Mouse (Mus musculus) kidney, postnatal 10 days (tissue): ENCODE measurements around the gene Maats1.

ENCODE experiments used
- DNase-seq: peaks from one replicate; pipeline ENCODE4 v3.0.0; 2021; ENCODE audit warnings: mixed read lengths

Gene Maats1

DNA sequence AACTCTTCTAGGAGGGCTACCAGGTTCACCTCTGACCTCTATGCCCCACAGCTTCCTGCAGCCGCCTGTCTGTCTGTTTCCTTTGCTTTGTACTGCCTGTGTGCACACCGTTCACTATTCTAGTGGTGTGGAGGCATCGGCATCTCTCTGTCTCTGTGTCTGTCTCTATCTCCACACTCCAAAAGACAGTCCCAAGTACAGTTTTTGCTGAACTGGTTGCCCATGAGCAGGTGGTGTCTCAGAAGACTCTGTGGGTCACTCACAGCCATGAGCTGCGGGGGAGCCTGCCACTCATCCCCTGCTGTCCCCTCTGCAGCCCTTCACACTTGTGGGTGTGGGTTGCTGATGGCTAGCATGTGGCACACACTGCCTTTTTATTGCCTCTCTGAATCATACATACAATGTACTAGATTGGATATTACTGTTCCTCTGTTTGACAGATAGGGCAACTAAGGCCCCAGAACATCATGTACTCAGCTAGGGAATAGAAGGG is 28.1 kb upstream of the Maats1 start:
- DNase-seq: no peak

DNA sequence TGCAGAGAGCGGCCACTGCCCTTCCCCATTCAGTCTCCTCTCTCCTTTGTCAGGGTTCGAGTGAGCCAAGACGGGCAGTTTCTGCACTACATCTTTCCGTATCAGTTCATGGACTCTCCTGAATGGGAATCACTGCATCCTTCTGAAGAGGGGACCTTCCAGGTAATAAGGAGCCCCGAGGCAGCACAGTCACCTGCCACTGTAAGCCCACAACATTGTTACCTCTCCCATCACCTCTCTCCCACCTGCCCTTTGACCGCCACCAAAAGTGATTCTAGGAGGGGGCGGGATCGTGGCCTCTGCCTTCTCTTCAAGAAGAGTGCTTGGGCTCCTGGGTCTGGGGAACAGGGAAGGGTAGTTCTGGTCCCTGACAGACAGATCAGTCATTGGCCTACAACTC is 27.5 kb upstream of the Maats1 start:
- DNase-seq: no peak

DNA sequence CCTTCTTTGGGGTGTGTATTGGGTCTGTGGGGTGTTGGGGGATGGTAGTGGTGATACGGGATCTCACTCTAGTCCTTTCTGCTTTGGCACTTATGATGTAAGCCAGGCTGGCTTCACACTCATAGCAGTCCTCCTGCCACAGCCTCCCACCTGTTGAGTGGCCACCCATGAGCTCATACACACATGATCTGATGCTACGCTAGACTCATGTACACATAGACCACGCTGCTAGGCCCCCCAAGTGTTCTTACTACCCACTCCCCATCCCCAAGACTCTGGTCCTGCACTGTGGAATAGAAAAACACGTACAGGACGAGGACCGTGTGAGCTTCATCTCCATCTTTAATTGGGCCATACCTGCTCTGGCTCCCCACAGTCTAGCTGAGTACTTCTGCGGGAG is 27.1 kb upstream of the Maats1 start:
- DNase-seq: no peak

DNA sequence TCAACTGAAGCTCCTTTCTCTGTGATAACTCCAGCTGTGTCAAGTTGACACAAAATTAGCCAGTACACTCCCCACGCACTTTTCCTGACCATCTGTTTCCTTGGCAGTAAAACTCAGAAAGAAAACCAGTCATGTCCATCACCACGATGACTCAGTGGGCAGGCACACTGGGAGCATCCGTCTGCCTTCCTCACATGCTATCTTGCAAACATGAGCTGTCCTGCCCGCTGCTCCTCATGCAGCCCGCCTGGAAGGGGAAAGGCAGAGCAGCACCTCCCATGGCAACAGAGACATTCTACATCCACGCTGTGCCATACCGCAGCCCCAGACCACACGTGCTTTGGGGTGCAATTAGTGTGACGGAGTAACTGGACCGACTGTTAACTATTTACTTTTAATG is 26.4 kb upstream of the Maats1 start:
- DNase-seq: no peak

DNA sequence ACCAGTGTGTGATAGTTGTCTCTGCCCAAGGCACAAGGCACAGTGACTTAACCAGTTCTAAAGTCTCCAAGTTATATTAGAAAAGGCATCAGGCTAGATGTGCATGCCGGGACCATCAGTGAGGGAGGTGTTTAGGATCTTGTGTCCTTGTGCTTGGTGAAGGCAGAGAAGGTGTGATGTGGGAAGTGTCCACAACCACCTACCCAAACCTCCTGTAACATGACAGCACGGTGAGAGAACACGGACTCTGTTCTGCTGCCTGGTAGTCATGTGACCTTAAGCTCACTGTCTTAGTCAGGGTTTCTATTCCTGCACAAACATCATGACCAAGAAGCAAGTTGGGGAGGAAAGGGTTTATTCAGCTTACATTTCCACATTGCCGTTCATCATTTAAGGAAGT is 24.3 kb upstream of the Maats1 start:
- no peak for DNase-seq

DNA sequence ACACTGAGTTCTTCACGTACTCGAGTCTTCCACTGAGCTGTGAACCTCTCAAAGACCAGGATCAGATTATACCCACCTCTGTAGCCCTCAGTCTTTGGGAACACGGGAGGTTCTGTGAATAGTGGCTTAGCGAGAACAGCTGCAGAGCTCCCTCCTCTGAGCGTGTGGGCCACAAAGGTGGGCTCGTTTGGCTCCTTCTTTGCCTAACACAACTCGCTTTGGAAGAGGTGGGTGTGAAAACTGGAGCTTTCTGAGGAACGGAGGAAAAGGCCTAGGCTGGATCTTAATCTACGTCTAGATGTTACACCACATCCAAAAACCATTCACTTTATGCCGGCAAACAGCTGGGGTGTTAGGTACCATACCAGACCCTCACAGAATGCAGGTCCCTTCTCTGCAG is 23.4 kb upstream of the Maats1 start:
- DNase-seq: no peak

DNA sequence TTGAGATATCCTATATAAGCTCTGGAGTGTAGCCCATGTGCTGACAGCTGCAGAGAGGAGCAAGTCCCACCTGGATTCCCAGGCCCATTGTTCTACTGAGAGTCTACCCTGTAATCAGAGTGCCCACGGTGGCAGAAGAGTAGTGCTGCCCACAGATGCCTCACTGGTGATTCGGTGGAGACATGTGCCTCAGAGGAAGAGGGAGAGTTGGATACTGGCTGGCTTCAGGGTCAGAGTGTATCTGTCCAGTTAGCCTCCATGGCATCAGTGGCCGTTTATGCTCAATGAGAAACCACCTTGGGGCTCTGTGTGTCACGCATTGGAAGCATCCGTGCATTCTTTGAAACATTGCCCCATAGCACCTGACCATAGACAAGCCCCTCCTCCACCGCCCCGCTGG is 21.7 kb upstream of the Maats1 start:
- no peak for DNase-seq

DNA sequence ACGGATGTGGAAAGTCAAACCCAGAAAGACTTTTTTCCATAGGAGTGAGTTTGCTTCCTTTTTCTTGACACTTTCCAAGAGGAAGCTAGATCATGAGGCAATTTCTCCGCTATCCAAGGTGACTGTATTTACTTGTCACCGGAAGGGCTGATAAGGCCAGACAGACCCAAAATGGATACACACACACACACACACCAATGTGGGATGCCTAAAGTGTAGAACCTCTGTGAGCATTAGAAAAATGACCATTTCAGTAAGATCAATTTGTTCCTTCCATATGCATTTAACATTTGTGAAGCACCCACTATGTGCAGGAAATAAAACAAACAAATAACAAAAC is 21.3 kb upstream of the Maats1 start:
- DNase-seq: no peak

DNA sequence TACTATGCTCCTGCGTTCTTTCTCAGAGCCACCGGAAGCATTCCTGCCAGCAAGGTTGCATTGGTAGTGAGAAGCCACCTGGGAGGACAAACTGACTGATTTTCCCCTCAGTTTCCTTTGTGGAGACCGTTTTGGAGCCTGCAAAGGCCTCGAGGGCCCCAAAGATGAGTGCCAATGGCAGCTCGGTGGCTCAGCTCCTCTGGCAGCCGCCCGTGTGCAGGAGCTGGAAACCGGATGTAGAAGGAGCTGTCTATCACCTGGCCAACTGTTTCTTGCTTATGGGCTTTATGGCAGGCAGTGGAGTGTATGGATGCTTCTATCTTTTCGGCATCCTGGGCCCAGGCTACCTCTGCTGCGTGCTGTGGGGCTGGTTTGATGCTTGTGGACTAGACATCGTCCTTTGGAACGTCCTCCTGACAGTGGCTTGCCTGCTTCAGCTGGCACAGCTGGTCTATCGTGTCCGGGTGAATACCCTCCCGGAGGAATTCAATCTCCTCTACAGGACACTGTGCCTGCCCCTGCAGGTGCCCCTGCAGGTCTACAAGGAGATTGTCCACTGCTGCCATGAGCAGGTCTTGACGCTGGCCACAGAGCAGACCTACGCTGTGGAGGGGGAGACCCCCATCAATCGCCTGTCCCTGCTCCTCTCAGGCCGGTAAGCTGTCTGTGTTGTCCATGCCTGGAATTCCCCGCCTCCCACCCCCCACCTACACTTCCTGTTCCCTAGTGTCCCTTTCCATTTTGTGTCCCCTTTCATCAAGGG is 20.7 kb upstream of the Maats1 start:
- no peak for DNase-seq

DNA sequence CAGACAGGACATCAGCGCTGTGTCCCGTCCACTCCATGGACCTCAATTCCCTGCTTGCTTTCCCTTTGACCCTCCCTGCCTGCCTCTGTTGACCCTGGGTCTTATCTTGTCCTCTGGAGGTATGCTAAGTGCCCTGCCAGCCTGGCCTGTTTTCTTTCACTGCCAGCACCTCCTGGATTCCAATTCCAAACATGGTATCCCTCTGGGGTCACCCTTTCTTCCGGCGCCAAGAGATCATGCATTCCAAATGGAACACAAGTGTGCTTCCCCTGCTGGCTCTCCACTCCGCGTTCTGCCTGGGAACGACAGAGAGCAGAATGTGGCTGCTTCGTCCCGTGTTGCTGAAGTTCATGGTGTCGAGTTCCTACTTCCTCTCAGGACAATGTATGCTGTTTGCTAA is 20.0 kb upstream of the Maats1 start, which contains the start of gene Popdc2:
Gene Popdc2 (plus strand): TSS at position 277 of the 400 bp plus-strand sequence.
- no peak for DNase-seq

DNA sequence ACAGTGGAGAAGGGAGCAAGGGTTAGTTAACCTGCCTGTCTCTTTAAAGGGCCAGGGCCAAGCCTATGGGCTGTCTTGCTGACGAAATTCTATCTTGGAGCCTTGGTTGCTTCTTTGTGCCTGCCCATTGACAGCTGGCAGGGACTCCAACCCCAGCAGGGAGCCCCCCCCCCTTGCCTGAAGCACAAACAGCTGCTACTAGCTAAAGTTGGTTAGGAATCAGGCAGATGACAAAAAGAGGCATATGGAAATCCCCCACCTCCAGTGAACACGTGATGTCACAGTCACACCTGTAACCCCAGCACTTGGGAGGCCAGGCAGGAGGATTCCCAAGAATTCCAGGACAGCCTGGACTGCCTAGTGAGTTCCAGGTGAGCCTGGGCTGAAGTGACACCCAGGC is 18.4 kb upstream of the Maats1 start:
- DNase-seq: no peak

DNA sequence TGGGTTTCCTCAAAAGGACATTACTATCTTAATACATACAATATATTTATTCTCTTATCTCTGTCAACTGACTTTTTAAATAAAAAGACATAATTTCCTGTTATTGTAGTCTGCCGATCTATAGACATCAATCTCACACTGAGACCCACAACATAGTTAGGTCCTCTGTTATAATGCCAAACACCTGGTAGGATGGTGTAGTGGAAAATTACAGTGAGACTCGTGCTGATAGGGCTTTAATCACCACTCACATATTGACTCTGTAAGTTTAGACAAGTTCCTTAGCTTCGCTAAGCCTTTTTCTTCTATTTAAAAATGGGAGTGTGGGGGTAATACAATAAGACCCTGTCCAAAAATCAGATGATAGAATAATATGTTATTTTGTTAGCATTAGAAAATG is 17.9 kb upstream of the Maats1 start:
- DNase-seq: no peak

DNA sequence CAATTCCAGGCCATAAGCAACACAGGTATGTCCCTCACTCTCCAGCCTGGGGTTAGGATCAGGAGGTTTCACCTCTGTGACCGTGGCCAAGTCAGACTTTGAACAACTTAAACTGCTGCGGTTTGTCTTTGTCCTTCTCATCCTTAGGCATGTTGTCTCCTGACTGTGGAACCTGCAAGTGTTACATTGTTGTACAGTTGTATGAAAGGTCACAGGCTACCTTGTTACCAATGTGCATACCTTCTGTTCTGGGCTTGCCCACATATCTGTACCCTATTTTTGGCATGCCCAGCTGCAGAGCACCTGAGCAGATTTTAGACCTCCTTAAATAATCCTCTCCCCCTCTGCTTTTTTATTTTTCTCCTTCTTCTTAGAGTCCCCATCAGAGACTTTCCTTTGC is 17.3 kb upstream of the Maats1 start:
- DNase-seq: no peak

DNA sequence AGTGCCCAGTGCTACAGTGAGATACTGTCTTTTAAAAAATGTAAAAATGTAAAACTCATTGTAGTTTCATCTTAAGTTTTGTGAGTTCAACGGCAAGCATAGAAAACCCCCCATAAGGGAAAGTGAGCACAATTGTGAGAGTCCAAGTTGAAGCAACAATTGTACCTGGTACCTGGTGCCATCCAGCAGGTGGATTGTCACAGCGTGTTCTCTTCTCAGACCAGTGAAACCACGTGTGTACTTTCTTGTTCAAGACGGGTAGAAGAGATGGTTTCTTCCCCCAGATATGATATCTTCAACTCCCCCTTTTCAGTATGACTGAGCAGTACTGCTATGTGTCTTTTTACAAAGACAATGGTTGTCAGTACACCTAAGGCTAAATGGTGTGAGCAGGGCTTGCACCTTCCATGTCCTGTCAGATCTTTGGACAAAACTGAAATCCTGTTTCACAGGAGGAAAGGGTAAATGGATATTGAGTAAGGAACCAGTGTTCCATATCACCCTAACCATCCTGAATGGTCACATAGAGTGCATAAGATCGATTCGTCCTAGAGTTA is 16.4 kb upstream of the Maats1 start:
- no peak for DNase-seq

DNA sequence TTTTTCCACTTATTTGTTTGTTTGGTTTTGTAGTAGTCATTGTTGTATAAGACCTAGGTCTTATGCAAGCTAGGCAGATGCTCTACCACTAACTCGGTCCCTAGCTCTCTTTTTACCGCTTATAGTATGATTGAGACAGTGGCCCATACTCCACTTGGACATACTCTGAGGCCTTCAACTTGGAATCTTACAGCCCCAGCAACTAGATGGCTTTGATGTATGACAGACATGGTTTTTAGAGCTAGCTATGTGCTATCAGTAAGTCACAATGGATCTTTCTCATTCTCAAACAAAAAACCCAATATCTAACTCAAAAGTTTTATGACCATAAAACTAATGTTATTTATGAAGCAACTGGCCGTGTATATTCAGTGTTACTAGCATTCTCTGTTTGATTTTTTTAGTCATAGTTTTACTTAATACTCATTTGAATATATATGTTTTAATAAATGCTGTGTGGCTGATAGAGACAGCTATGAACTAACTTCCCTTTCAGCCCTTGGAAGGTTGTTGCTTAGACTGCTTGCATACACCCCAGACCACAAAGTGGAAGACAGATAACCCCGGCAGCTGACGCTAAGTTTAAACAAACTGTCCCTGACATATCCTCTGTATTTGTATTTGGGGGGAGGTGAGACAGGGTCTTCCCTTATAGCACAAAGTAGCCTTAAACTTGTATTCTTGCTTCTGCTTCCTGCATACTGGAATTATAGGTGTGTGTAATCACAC is 12.4 kb upstream of the Maats1 start:
- no peak for DNase-seq

DNA sequence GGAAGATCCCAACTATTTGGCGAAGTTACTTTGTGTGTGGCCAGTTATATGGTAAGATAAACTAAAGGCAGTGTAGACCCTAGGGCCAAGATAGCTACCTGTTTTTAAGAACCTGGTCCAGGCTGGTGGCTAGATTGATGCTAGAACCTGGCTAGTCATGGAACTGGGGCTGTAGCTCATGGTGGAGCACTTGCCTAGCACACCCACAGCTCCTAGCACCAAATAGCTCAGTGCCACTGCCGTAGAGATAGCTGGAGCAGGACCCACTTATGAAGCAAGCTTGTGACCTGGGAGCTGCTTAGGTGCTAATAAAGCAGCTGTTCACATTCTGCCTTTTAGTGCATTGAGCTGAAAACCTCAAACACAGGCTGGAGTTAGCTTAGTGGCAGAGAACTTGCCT is 11.7 kb upstream of the Maats1 start:
- DNase-seq: no peak

DNA sequence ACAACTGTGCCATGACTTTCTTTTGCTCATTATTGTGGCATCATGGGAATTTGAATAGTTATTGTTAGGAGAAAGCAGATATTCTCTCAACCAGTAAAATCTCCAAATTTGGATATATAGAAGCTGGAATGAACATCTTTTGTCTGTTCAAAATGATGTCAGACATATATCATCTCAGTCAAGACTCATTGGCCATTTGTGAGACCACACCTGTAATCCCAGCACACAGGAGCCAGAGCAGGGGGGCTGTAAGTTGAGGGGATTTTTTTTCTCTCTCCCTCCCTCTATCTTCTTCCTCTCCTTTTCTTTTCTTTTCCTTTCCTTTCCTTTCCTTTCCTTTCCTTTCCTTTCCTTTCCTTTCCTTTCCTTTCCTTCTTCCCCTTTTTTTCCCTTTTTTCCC is 10.9 kb upstream of the Maats1 start:
- DNase-seq: no peak

DNA sequence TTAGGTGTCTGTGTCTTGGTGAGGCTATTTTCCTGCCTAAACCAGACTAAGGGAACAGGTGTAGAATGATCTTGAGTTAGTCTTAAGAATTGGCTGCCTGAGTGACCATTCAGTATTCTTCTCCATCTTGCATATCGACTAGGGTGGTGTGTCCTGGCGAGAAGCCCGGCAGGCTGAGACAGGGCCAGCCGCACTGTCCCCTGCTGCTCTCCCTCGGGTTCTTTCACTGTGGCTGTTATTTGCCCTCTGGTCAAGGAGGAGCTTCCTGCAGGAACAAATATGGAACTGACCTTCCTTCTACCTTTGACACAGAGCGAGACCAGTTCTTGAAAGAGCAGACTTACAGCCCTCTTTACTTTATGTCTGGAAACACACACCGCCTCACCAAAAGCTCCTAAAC is 10.1 kb upstream of the Maats1 start:
- DNase-seq: no peak

DNA sequence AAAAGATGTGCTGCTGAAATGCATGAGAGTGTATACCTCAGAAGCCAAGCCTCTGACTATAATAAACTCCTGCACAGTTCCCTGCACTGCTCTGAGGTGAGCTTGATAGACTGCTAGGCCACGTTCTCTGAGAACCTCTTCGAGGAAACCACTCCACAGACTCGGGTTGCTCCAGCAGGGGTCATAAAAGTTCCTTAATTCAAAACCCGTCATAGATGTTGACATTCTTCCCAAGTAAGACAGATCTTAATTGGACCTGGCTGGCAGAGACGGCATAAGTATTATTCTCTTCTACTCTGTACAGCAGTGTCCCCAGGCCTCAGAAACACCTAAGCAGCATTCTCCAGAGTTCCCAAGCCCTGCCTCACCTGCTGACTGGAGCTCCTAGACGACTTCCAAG is 9.0 kb upstream of the Maats1 start:
- DNase-seq: no peak

DNA sequence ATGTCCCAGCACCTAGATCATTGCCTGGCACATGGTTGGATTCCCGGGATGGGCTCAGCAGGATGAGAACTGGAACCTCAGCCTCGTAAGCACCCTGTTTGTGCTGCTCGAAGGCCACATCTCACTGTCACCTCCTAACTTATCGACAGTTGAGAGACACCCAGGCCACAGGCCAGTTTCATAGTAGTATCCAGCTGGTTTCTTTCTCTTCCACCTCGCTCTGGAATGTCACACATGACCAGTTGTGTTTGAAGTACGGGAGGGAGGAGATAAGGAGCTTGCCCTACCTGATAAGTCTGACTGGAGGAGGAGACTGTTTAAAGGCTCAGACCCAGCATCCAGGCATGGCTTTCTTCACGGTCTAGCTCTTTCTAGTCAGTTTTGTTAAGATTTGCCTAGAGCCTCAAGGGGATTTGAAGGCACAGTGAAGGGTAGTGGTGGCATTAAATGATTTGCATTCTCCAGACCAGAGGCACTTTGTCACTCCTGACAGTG is 8.5 kb upstream of the Maats1 start:
- no peak for DNase-seq

DNA sequence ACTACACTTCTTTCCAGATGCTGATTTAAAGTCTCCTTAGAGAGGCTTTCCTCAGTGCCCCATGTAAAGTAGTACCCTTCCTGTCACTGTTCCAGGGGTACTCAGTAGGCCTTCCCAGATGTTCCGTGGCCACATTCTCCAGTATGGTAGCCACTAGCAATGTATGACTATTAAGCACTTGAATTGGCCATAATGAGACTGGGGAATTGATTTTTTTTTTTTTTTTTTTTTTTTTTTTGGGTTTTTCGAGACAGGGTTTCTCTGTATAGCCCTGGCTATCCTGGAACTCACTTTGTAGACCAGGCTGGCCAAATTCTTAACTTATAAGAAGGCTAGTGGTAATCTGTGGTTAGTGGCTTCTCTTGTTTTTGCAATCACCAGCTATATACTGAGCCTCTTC is 7.9 kb upstream of the Maats1 start:
- DNase-seq: no peak

DNA sequence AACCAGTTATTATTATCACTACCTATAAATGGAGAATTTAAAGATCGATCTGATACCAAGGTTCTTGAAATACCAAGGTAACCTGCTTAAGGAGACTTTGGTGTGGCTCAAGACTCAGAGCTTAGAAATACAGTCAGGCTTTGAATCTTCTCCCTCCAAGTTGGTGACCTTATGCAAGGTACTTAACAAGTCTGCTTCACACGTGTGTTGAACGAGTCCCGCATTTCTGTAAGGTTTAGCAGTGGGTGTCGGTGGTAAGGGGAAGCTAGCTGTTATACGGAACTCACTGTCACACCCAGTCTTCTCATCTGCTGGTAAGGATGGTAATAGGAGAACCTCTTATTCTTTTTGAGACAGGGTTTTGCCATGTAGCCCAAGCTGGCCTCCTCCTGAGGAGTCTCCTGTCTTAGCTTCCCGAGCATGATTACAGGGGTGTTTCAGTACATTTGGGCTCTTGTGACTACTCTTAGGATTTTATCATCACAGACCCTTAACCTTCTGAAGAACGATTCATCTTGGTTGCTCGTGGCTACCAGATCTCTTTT is 6.3 kb upstream of the Maats1 start:
- DNase-seq: no peak

DNA sequence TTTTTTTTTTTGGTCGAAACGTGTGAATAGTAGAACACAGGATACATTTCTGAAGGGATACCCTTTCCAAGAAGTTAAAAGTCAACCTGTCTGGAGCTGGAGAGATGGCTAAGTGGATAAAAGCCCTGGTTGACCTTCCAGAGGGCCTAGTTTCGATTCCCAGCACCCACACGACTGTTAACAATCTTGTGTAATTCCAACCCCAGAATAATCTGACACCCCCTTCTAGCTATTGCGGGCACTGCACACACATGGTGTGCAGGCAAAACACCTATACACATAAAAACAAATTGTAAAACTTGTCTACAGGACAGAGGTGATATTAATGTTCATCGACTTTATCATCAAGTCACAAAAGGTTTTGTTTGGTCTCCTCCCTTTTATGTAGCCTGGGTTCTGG is 5.6 kb upstream of the Maats1 start:
- no peak for DNase-seq
